Mouse (Mus musculus) CH12.LX (cell line): ENCODE measurements at regions not wholly inside any gene's neighbourhood (a gene's known extent, or its start where the extent isn't known, plus 50 kb on each side); places are given as distances from the start of the nearest gene placed in this dataset.

Experiments used
- DNase-seq: peaks from one replicate; pipeline ENCODE4 v3.0.0-alpha.2; 2013; ENCODE audit errors: extremely low read depth
- H3K27ac ChIP-seq: 2 replicates; pipeline ENCODE4 v1.5.1; 2012; ENCODE audit warnings: low read depth, mild to moderate bottlenecking, control low read depth, moderate library complexity; ENCODE audit not compliant: insufficient read depth
- H3K27me3 ChIP-seq: replicated peaks from 2 replicates; pipeline ENCODE3; 2012; ENCODE audit warnings: inconsistent platforms
- H3K36me3 ChIP-seq, 2 experiments: replicated peaks in 1 of 2; 2 replicates each; pipeline versions ENCODE3 to v1.6.1; 2012; ENCODE audit warnings: inconsistent platforms in 1 of 2, low read length in 1 of 2, mild to moderate bottlenecking in 1 of 2, mixed read lengths in 1 of 2, moderate library complexity in 1 of 2; ENCODE audit not compliant: control insufficient read depth in 1 of 2, insufficient read depth in 1 of 2
- H3K4me1 ChIP-seq, 2 experiments: 2 replicates each; pipeline ENCODE4 v1.6.1; 2012; ENCODE audit warnings: inconsistent platforms in 1 of 2, moderate library complexity in 1 of 2; ENCODE audit not compliant: insufficient read depth in 2 of 2, control insufficient read depth in 1 of 2
- H3K4me2 ChIP-seq: 2 replicates; pipeline ENCODE4 v1.6.1; 2012; ENCODE audit warnings: low read depth, mild to moderate bottlenecking, control low read depth; ENCODE audit not compliant: poor library complexity, insufficient read depth, severe bottlenecking
- H3K4me3 ChIP-seq, 3 experiments: fragments of 150-350 bp in 1 of 3; sonication (generic) in 1 of 3; replicated peaks in 1 of 3; 2 replicates each; pipeline versions ENCODE3 to v1.5.1; 2011 to 2012; ENCODE audit warnings: low read depth in 2 of 3, low read length in 2 of 3, mild to moderate bottlenecking in 2 of 3, moderate library complexity in 2 of 3, control low read depth in 1 of 3, improper control_type of control experiment in 1 of 3, inconsistent platforms in 1 of 3, mixed read lengths in 1 of 3; ENCODE audit not compliant: poor library complexity in 1 of 3
- H3K79me2 ChIP-seq: replicated peaks from 2 replicates; pipeline ENCODE4 v1.6.1; 2012; ENCODE audit warnings: mild to moderate bottlenecking, moderate library complexity; ENCODE audit not compliant: control insufficient read depth, poor library complexity, insufficient read depth, severe bottlenecking; ENCODE audit errors: extremely low read depth
- H3K9ac ChIP-seq: 2 replicates; pipeline ENCODE4 v1.6.1; 2012; ENCODE audit warnings: low read depth, mild to moderate bottlenecking, control low read depth, moderate library complexity; ENCODE audit not compliant: insufficient read depth
- H3K9me3 ChIP-seq: replicated peaks from 2 replicates; pipeline ENCODE3; 2012; ENCODE audit warnings: low read length, inconsistent platforms, mixed read lengths
- BHLHE40 ChIP-seq: IDR thresholded peaks from 2 replicates; pipeline ENCODE4 v1.6.1; 2011; ENCODE audit warnings: mild to moderate bottlenecking, low read depth, low read length, improper control_type of control experiment
- CHD1 ChIP-seq: IDR thresholded peaks from 2 replicates; pipeline ENCODE4 v1.6.1; 2012; ENCODE audit warnings: low read depth, low read length, improper control_type of control experiment, inconsistent platforms
- E2F4 ChIP-seq: IDR thresholded peaks from 2 replicates; pipeline ENCODE4 v1.6.1; 2011; ENCODE audit warnings: low read depth, low read length, improper control_type of control experiment; ENCODE audit not compliant: insufficient replicate concordance
- ELF1 ChIP-seq: IDR thresholded peaks from 2 replicates; pipeline ENCODE4 v1.6.1; 2014; ENCODE audit warnings: low read depth, mild to moderate bottlenecking, inconsistent platforms, low read length, improper control_type of control experiment
- EP300 ChIP-seq: IDR thresholded peaks from 2 replicates; pipeline ENCODE4 v1.6.1; 2011; ENCODE audit warnings: low read length, improper control_type of control experiment
- ETS1 ChIP-seq: conservative IDR thresholded peaks from 2 replicates; pipeline ENCODE4 v1.6.1; 2012; ENCODE audit warnings: low read depth, mild to moderate bottlenecking, inconsistent platforms, low read length, improper control_type of control experiment, moderate library complexity
- HCFC1 ChIP-seq: IDR thresholded peaks from 2 replicates; pipeline ENCODE4 v1.6.1; 2012; ENCODE audit warnings: low read depth, mild to moderate bottlenecking, inconsistent platforms, low read length, improper control_type of control experiment
- MAFK ChIP-seq: IDR thresholded peaks from 2 replicates; pipeline ENCODE4 v1.6.1; 2011; ENCODE audit warnings: low read length, improper control_type of control experiment; ENCODE audit not compliant: insufficient replicate concordance
- MAX ChIP-seq: IDR thresholded peaks from 2 replicates; pipeline ENCODE4 v1.6.1; 2011; ENCODE audit warnings: low read length, improper control_type of control experiment
- MXI1 ChIP-seq: IDR thresholded peaks from 2 replicates; pipeline ENCODE4 v1.6.1; 2011; ENCODE audit warnings: mild to moderate bottlenecking, low read depth, low read length, improper control_type of control experiment
- MYC ChIP-seq: IDR thresholded peaks from 2 replicates; pipeline ENCODE4 v1.6.1; 2011; ENCODE audit warnings: low read depth, mild to moderate bottlenecking, improper control_type of control experiment, low read length
- POLR2A ChIP-seq: IDR thresholded peaks from 2 replicates; pipeline ENCODE4 v1.6.1; 2011; ENCODE audit warnings: low read depth, mild to moderate bottlenecking, improper control_type of control experiment, low read length
- POLR2AphosphoS2 ChIP-seq: IDR thresholded peaks from 2 replicates; pipeline ENCODE4 v1.6.1; 2011; ENCODE audit warnings: low read depth, low read length, improper control_type of control experiment
- USF1 ChIP-seq: IDR thresholded peaks from 2 replicates; pipeline ENCODE4 v1.6.1; 2014; ENCODE audit warnings: low read depth, mild to moderate bottlenecking, inconsistent platforms, low read length, improper control_type of control experiment
- USF2 ChIP-seq: conservative IDR thresholded peaks from 2 replicates; pipeline ENCODE4 v1.6.1; 2011; ENCODE audit warnings: low read depth, low read length, improper control_type of control experiment
- ZKSCAN1 ChIP-seq: IDR thresholded peaks from 2 replicates; pipeline ENCODE4 v1.6.1; 2012; ENCODE audit warnings: low read depth, inconsistent platforms, low read length, improper control_type of control experiment, borderline replicate concordance
- dilution Hi-C: fragments of 300-500 bp; cut with MboI; formaldehyde crosslinking; loops from 2 replicates; pipeline ENCODE4 v1.14.3; 2020; ENCODE audit warnings: low sequenced_read_pairs; ENCODE audit not compliant: extremely low pct_unique_long_range_greater_than_20kb, extremely low pct_ligation_motif_present
- in situ Hi-C: fragments of 300-500 bp; cut with MboI; formaldehyde crosslinking; loops from 3 replicates; pipeline ENCODE4 v1.14.3; 2019; ENCODE audit warnings: low sequenced_read_pairs, low pct_ligation_motif_present, low pct_unique_long_range_greater_than_20kb, mixed read lengths

DNA sequence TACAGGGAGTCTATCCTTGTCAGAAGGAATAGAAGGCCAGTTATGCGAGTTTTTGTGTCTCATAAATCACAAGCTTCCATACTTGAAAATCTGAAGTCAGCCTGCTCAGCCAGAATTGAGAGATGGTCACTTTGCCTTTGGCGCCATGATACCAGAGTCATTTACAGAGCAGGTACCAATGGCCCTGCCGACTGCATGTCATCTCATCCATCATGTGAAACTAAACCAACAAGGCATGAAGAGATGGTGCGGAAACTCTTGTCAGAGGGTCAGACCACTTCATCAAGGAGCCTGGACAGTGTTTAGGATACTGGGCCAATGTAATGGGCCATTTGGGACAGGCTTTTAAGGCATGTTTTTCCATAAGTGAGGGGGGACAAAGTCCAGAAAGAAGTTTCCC lies 363.2 kb downstream of the Nuf2 start:
- no peak overlapping the region for H3K9ac ChIP-seq
- H3K79me2 ChIP-seq, result no peaks in the 10 kb centered on the region
- DNase-seq, result no peak
- H3K4me1 ChIP-seq, result no peaks in the 10 kb centered on the region
- in situ Hi-C loops, result no loop called here
- H3K27me3 ChIP-seq, result no peaks in the 10 kb centered on the region
- peaks cover 51% of the 10 kb centered on the region for H3K9me3 ChIP-seq
- no peaks in the 10 kb centered on the region for H3K36me3 ChIP-seq
- TF ChIP-seq EP300 (no peak), POLR2AphosphoS2 (no peak), BHLHE40 (no peak), MXI1 (no peak)
- TF ChIP-seq, all 38 proteins: peak for 0
- H3K27ac ChIP-seq, result no peak overlapping the region
- H3K4me3 ChIP-seq, result no peak overlapping the region
- H3K4me2 ChIP-seq, result no peak overlapping the region
- dilution Hi-C loops, result no loop called here

DNA sequence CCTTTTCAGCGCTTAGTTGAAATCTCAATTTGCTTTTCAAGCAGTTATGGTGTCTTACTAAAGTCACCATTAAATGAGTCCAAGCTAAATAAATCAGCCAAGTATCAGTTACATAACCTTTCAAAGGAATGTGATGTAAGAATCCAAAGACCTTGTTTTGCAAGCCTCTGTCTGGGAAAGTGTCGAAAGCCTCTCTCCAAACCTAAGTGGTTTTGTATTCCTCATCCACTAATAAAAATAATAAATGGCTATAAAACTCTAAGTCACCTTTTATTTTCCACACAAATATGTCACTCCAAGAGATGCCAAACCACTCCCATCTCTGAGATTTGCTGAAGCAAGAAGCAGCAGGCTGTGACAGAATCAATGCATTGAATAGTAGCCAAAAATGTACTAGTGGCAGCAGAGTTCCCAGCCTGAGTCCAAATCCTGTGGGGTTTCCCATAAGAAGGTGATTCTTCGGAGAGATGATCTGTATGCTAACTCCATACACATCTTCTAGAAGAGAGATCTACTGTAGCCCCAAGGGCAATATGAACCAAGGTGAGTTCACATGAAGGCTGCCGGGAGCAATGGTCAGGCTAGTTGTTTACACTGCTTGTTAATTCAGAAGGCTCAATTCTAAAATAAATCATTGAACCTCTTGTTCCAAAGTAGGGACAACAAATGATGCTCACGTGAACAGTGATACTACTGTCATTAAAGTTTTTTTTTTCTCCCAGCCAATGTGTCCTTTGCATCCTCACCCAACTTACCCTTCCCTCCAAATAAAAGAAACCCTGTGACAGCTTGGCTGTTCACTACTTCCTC lies 365.0 kb downstream of the Nuf2 start:
- no peak for TF ChIP-seq ETS1
- TF ChIP-seq ZKSCAN1, result no peak
- TF ChIP-seq, all 38 proteins: peak for 0
- dilution Hi-C loops, result no loop called here
- in situ Hi-C loops, result no loop called here
- no peaks in the 10 kb centered on the region for H3K27me3 ChIP-seq
- no peak overlapping the region for H3K27ac ChIP-seq
- no peaks in the 10 kb centered on the region for H3K36me3 ChIP-seq
- no peak overlapping the region for H3K4me2 ChIP-seq
- no peak overlapping the region for H3K9ac ChIP-seq
- no peak for DNase-seq
- H3K9me3 ChIP-seq, result peaks cover 50% of the 10 kb centered on the region
- no peaks in the 10 kb centered on the region for H3K4me1 ChIP-seq
- no peak overlapping the region for H3K4me3 ChIP-seq
- no peaks in the 10 kb centered on the region for H3K79me2 ChIP-seq

DNA sequence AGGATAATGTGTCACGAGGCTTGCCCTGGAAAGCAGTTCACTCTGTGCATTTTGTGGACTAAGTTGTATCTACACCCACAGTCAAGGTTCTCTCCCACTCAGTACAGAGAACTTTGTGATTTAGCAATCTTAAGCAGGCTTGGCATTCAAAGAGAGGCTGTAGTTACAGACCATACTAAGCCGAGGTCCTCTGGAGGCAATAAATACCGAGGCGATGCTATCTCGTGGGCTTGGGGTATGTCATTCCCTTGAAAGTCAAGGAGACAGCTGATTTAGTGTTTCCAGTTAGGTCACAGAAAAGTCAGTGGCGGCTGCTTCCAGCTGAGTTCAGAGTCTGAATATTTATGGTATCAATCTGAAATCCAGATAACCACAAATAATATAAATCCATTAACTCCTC lies 370.4 kb downstream of the Nuf2 start:
- Histone ChIP-seq H3K4me1 (no peaks in the 10 kb centered on the region), H3K36me3 (no peaks in the 10 kb centered on the region), H3K9me3 (peaks cover 67% of the 10 kb centered on the region), H3K4me3 (no peak overlapping the region), H3K4me2 (no peak overlapping the region), H3K27ac (no peak overlapping the region), H3K79me2 (no peaks in the 10 kb centered on the region), H3K27me3 (no peaks in the 10 kb centered on the region), H3K9ac (no peak overlapping the region)
- dilution Hi-C loops (no loop called here), in situ Hi-C loops (no loop called here)
- DNase-seq, result no peak
- TF ChIP-seq USF1, result no peak
- TF ChIP-seq USF2, result no peak
- TF ChIP-seq MYC, result no peak
- no peak for TF ChIP-seq ELF1
- no peak for TF ChIP-seq CHD1
- no peak for TF ChIP-seq ZKSCAN1
- TF ChIP-seq POLR2A, result no peak
- no peak for TF ChIP-seq MAX
- no peak for TF ChIP-seq POLR2AphosphoS2
- no peak for TF ChIP-seq HCFC1
- TF ChIP-seq MAFK, result no peak
- TF ChIP-seq E2F4, result no peak
